Mouse (Mus musculus) left cerebral cortex, postnatal 25 days (tissue): Measurements from ENCODE around the gene Chka. TPM values are rescaled to one million over a fixed set of nuclear protein-coding genes. Genes with fewer than 3 reads are reported as not detected.

ENCODE experiments used
- DNase-seq, 2 experiments: peaks; one replicate each; pipeline ENCODE4 v3.0.0; 2022; ENCODE audit warnings: low spot score in 2 of 2, mixed read lengths in 1 of 2
- intact Hi-C: fragments of 180-260 bp; cut with DNase I; formaldehyde crosslinking; loops from one replicate; pipeline ENCODE4 v1.15.1; 2025
- total RNA-seq, 2 experiments: library from RNA; stranded (reverse); gene quantifications; 2 replicates each; pipeline ENCODE4 v1.2.3; 2021

The Chka gene
- total RNA-seq, 2 experiments from 2014 or later = 82.8 to 93.7 TPM

DNA sequence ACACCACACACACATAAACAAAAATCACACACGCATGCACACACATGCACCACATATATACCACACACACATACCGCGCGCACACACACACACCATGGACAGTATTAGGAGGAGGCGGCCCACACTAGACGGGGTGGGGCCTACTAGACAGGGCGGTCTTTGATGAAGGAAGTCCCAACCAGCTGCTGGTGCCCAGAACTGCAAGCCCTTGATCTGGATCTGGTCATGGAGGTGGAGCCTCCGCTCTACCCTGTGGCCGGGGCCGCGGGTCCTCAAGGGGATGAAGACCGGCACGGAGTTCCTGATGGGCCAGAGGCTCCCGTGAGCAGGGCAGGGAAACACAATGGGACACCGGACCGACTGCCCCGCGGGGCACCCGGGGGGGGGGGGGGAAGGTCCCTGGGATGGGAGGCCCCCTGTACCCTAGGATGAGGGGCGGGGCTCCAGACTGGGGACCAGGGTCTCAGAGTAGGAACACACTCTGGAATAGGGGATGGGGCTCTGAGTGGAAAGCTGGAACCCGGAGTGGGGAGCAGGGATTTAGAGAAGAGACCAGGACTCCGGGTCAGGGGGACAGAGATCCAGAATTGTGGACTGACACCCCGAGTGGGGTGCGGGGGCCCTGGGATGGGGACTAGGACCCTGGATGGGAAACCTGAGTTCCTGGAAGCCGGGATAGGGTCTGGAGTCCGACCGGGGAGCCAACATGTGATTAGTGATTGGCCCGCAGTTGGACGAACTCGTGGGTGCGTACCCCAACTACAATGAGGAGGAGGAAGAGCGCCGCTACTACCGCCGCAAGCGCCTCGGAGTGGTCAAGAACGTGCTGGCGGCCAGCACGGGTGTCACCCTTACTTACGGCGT lies 83.7 kb downstream of the Chka start, which contains the start of gene Unc93b1:
Gene Unc93b1 (plus strand): TSS at position 155 of the 864 bp plus-strand sequence.
- peak in 1 of 2 experiments; percentile 35 for DNase-seq
- intact Hi-C loops = no loop called here

DNA sequence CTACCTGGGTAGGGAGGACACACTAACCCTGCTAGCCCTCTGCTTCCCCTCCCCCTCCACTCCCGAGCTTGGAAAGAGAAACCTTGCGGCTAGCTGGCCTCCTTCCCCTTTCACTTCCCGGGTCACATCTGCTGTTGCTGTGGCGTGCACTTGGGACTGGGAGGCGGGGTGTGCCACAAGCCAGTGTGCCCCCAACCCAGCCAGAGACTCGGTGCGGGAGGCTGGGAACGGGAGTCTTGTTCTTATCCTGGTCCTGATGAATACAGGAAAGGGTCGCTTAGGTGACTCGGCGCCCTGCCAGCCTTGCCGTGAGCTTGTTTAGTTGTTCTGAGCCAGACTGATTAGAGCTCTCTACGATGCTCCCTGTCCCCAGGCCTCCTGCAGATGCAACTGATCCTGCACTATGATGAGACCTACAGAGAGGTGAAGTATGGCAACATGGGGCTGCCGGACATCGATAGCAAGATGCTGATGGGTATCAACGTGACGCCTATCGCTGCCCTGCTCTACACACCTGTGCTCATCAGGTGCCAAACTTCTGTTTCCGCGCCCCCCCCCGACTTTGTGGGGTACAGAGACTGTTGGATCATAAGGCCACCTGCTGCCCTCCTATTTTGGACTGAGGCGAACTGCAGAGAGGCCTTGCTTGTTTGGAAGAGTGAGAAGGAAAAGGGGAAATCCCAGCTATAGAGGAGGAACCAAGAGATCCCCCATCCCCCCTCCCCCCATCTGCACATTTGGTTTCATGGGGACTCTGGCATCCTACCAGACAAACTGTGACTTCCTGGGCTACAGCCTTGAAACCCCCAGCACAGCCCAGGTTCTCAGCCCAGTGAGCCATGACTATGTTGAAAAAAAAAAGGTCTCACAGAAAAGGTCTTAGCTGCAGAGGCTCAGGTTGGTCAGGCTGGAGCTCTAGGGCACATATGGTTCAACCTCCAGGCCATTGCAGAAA lies 84.6 kb downstream of the Chka start:
- intact Hi-C loops = no loop called here
- peak in 1 of 2 experiments; percentile 31 for DNase-seq

DNA sequence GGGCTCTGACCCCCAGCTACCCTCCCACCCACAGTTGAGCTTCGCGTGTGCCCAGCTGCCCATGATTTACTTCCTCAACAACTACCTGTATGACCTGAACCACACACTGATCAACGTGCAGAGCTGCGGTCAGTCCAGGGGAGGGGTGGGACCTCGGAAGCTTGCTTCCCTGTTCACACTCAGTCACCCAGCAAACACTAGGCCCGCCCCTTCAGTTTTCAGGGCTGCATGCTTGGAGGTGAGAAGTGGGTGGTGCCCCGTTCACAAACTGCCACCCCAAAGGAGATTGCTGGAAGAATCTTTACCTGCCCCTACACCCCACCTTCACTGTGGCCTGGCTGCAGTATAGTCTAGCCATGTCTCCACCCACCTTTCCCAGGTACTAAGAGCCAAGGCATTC lies 90.7 kb downstream of the Chka start:
- intact Hi-C loops = no loop called here
- DNase-seq = no peak

DNA sequence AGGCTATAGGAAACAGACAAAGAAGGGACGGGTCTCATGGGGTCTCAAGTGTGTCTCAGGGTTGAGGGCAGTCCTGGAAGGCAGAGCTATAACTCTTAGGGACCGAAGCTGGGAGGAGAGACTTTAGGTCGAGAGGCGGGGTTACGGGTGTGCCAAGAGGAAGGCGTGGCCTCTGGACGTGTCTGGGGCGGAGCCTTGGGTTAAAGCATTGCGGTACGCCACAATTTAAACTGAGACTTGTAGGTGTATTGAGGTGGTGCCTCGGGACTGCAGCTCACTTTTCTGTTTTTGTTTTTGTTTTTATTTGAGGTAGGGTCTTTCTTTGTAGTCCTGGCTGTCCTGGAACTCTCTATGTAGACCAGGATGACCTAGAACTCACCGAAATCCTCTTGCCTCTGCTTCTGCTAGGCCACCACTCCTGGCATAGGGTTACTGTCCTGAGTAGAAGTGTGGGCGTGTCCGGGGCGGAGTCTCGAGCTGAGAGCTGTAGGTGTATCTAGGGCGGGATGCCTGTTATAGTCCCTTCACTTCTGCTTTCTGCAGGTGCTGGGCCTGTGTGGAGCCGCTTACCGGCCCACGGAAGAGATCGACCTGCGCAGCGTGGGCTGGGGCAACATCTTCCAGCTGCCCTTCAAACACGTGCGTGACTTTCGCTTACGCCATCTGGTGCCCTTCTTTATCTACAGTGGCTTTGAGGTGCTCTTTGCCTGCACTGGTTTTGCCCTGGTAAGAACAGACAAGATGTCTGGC lies 91.6 kb downstream of the Chka start:
- DNase-seq = no peak
- intact Hi-C loops = no loop called here

Other genes starting within 250 kb of the Chka start
- 10 to 100 TPM in 1 of 2 experiments, 1 to 10 TPM in 1; 9.1 to 10.0 TPM for gene Lrp5, start 165.2 kb upstream of the Chka start, total RNA-seq
- gene 1810055G02Rik, start 143.5 kb upstream of the Chka start, total RNA-seq = 10 to 100 TPM; 35.1 TPM
- 10 to 100 TPM; 50.7 to 52.3 TPM for gene Kmt5b, start 84.4 kb upstream of the Chka start, total RNA-seq
- gene Tcirg1, start 55.4 kb downstream of the Chka start, total RNA-seq = 10 to 100 TPM; 15.3 to 16.4 TPM
- gene Ndufs8, start 61.0 kb downstream of the Chka start, total RNA-seq = 100 to 1,000 TPM; 124 to 137 TPM
- gene Aldh3b1, start 78.0 kb downstream of the Chka start, total RNA-seq = 1 to 10 TPM; 2.2 to 2.4 TPM
- 10 to 100 TPM; 14.1 to 16.1 TPM for gene Unc93b1, start 83.4 kb downstream of the Chka start, total RNA-seq
- under 1 TPM in 1 of 2 experiments, not detected in 1; 0.11 TPM for gene Aldh3b3, start 106.9 kb downstream of the Chka start, total RNA-seq
- 1 to 10 TPM; 1.7 to 2.1 TPM for gene Aldh3b2, start 120.6 kb downstream of the Chka start, total RNA-seq
- 1 to 10 TPM; 3.2 to 3.4 TPM for gene Acy3, start 134.8 kb downstream of the Chka start, total RNA-seq
- gene Tbx10, start 141.0 kb downstream of the Chka start, total RNA-seq = not detected
- 1 to 10 TPM; 7.0 to 7.3 TPM for gene Nudt8, start 148.8 kb downstream of the Chka start, total RNA-seq
- gene Gm49405, start 148.9 kb downstream of the Chka start, total RNA-seq = 1 to 10 TPM; 1.1 to 1.6 TPM
- 1 to 10 TPM; 4.4 to 5.1 TPM for gene Doc2g, start 151.5 kb downstream of the Chka start, total RNA-seq
- 100 to 1,000 TPM; 221 to 241 TPM for gene Ndufv1, start 161.0 kb downstream of the Chka start, total RNA-seq
- gene Gstp1, start 186.2 kb downstream of the Chka start, total RNA-seq = 100 to 1,000 TPM; 266 to 294 TPM
- gene Gstp2, start 194.2 kb downstream of the Chka start, total RNA-seq = 10 to 100 TPM; 30.7 to 33.1 TPM
- not detected for gene Gstp3, start 207.8 kb downstream of the Chka start, total RNA-seq
- not detected for gene Cabp2, start 229.8 kb downstream of the Chka start, total RNA-seq
- gene Cdk2ap2, start 245.4 kb downstream of the Chka start, total RNA-seq = 10 to 100 TPM; 31.8 to 35.3 TPM
- gene Pitpnm1, start 248.2 kb downstream of the Chka start, total RNA-seq = 100 to 1,000 TPM; 208 to 215 TPM